Mouse (Mus musculus): ENCODE results near the gene Nr4a1.

The Nr4a1 gene

GRCm38 (mm10) chr15:101253886-101254795, at the start of gene Nr4a1:
TSS of gene Nr4a1 (plus strand) at chr15:101254269.
- DNase-seq (ENCODE audit: low spot score): peak; percentile 79

DNA sequence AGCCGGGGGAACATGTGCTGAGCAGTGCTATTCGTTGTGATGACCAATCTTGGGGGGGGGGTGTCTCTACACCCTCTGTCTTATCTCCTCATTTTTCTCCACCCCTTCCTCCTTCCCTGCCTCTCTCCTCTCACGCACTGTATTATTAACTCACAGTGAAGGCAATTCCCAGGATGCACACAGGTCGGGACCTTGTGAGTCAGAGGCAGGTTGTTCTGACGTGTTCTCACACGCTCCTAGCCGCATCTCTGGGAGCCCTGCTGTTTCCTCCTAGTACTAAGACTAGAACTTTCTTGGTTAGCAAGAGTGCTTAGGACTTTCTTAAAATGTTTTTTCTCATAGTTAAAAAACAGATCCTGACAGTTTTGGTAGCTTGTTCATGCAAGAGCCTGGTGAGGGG, 49.3 kb upstream of the Nr4a1 start:
- DNase-seq (ENCODE audit: low spot score): no peak

DNA sequence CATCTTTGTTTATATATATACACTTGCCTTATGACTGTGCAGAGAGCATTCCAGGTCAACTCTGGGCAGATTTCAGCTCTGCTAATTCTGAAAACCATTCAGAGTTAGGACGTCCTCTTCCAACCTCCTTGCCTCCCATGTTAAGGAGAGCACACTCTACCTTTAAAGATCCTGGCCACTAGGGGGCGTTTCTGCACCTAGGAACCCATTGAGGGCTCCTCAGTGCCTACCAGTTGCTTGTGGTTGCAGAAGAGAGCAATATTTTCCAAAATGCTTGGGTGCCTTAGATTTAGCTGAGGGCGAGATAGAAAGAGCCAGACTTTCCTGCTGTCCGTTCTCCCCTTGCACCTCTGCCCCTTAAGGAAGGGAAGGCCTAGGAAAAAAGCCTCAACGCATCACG, 43.8 kb upstream of the Nr4a1 start:
- DNase-seq (ENCODE audit: low spot score): peak; percentile 83

DNA sequence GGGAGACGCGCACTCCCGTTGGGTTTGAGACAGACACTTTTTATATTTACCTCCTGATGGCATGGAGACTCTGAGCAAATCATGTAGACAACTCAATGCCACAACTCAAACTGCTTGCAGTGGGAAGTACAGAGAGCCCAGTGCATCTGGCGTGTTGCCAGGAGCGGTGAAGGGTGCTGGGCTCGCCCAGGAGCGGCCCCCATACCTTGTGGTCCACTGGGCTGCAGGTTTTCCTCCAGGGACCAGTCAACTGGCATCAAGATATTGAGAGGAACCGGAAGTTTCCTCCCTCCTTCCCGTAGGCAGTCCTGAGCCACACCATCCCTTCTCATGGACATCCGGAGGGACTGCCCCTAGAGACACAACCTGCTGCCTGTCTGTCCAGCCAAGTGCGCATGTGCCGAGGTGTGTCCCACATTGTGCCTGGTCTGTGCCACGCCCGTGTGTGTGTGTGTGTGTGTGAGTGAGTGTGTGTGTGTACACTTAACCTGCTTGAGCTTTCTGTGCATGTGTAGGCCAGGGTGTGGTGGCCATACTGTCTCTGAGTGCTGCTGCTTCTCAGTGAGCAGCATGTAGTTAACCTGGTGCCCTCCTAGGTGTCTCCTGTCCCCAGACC, 43.0 kb upstream of the Nr4a1 start:
- DNase-seq (ENCODE audit: low spot score): no peak

DNA sequence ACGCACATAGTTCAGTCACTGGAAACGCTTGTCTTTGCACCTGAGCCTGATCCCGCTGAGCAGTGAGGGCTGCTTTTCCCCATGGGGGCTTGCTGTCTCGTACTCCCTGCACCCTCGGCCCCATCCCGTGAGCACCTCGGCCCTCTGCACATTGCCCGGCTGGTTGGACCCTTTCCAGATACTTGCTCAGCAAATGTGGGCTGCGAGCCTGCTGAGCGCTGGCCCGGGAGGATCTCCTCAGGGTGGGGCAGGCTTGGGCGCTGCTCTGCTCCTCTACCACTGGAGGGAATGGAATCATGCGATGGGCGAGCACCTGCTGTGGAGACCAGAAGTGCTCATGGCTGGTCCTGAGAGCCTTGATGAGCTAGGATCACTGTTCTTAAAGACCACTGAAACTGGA, 41.6 kb upstream of the Nr4a1 start:
- no peak for DNase-seq (ENCODE audit: low spot score)

- DNase-seq (ENCODE audit: low spot score): no peak
These were observed 38.9 kb upstream of the Nr4a1 start for GRCm38 (mm10) chr15:101215136-101215535.

GRCm38 (mm10) chr15:101216036-101216435, 38.0 kb upstream of the Nr4a1 start:
- DNase-seq (ENCODE audit: low spot score): no peak

DNA sequence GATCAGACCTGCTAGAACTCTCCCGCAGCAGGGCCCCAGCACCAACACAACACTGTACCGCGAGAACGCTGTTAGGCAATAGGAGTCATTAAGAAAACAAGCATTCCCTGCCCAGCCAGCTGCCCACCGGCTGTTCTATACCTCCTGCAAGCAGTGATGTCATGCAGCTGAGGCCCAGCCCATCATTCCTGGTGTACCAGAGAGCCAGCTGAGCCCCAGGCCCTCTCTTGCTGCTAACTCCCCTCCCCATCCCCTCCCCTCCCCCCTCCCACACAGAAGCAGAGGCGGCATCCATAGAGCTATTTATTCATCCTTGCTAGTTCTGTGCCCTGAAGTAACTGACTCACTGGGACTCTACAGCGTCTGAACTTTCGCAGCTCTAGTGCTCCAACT, 33.2 kb upstream of the Nr4a1 start:
- no peak for DNase-seq (ENCODE audit: low spot score)

- DNase-seq (ENCODE audit: low spot score): peak; percentile 96
These were observed 32.6 kb upstream of the Nr4a1 start for GRCm38 (mm10) chr15:101221298-101222104.

DNA sequence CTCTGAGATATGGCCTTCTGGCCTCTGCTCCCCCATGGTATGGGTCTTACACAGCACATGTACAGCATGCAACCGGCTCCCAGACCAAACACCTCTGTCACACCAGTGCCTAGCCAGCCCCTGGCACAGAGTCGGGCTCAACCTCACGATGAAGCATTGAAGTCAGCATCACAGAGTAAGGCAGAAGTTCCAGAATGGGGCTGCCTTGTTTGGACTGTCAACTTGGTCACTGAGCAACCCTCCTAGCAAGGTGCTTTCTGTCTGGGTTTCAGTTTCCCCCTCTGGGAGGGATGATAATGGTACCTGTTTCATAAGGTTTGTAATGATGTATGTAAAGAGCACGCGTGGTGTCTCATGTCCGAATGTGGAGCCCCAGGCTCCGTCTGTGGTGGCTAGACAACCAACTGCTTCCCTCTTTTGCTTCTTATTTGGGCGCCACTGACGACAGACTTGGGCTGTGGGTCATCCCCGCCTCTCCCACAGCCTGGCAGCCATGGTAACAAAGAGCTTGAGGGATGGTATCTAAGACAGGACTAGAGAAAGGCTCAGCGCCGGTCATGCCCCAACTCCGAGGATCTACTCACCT, 31.1 kb upstream of the Nr4a1 start:
- DNase-seq (ENCODE audit: low spot score): no peak

DNA sequence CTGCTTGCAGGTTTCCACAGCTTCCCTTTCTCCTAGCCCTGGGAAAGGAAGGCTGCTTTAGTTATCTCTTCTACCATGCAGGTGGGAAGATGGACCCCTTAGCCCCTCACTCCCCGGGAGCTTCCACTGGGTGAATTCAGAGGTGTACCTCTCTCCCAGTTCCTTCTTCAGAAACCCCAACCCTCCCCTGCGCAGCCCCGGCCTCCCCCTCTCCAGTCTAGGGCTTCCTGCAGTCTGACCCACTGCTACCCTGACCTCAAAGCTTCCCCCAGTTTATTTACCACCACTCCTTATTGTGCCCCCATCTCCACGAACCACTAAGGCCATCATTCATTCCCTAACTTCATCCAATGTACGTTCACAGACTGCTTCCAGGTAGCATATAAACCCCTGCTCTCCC, 30.5 kb upstream of the Nr4a1 start:
- DNase-seq (ENCODE audit: low spot score): no peak

DNA sequence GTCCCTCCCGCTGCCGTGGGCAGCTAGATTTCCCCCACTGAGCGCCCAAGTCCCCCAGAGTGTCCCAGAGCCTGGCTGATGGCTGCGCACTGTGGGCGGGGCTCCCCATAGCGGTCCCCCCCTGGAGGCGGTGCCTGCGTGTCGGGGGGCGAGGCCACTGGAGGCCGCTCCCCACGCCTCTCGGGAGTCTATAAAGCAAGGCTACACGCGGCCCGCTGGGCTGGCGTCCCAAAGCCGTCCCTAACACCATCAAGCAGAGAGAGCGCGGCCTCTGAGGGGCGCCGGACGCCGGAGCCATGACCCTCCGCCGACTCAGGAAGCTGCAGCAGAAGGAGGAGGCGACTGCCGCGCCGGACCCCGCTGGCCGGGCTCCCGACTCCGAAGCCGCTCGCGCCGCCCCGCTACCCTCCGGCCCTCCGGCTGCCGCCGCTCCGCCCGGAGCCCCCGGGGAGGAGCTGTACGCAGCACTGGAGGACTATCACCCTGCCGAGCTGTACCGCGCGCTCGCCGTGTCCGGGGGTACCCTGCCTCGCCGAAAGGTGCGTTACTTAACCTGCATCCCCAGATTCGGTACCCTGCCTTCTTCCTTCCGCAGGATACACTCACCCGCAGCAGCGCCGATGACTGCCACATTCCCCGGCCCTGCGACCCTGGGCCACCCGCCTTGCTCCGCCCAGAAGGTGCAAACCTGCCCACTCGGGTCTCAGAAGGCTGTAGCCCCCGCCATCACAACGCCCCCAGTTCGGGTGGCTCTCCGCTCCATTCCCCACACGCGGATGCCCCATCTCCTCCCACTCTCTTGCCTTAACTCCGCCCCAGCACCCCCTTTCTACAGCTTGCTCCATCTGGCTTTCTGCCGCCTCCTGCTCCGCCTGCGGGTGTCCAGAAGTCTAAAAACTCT, 29.8 kb upstream of the Nr4a1 start, which contains the start of gene Grasp:
Gene Grasp (plus strand): TSS at position 183 of the 901 bp plus-strand sequence.
- DNase-seq (ENCODE audit: low spot score): peak; percentile 93

DNA sequence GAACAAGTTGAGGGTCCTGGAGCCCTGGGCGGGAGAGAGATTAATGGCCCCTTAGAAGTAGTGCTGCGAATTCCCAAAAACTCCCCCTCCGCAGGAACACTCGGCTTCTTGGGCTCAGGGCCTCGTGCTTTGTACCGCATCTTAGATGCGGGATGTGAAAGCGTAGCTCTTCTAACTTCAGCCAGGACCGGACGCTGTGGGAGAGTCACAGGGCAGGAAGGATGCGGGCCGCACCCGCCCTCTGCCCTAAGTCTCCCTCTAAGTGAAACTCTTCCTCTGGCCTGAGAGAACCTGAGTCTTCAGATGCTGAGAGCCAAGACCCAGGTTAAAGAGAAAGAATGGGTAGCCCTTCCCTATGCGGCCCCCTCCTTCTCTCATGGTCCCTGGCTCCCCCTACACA, 29.1 kb upstream of the Nr4a1 start:
- DNase-seq (ENCODE audit: low spot score): no peak

GRCm38 (mm10) chr15:101227971-101228370, 26.1 kb upstream of the Nr4a1 start:
- DNase-seq (ENCODE audit: low spot score): peak; percentile 79

DNA sequence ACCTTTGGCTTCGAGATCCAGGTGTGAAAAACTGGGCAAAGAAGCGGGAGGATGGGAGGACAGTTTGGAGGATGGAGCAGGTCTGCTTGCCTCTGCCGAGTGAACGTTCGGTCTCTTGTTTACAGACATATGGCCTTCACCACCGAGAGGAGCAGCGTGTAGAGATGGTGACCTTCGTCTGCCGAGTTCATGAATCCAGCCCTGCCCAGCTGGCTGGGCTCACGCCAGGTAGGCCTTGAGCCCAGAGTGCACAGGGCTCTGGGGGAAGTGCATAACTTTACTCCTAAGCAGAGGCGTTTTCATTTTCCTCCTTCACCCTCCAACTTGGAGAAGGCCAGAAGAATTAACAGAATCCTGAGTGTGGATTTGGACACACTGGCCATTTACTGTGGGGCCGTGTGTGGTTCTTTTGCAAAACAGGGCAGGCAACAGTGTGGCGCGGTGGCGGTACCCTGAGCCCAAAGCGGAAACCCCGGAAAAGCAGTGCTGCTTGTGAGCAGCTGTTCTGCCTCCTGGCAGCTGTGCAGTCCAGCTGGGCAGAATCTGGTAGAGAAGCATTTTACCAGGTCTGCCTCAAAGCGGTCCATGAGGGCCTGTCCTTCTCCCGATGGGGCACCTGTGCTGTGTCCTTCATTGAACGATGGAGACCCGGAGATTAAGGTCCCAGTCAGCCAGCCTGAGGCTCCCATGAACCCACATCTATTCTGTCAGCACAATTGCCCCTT, 25.0 kb upstream of the Nr4a1 start:
- peak; percentile 77 for DNase-seq (ENCODE audit: low spot score)

GRCm38 (mm10) chr15:101230503-101230902, 23.6 kb upstream of the Nr4a1 start:
- DNase-seq (ENCODE audit: low spot score): no peak

GRCm38 (mm10) chr15:101230995-101231647, 22.9 kb upstream of the Nr4a1 start:
- no peak for DNase-seq (ENCODE audit: low spot score)

DNA sequence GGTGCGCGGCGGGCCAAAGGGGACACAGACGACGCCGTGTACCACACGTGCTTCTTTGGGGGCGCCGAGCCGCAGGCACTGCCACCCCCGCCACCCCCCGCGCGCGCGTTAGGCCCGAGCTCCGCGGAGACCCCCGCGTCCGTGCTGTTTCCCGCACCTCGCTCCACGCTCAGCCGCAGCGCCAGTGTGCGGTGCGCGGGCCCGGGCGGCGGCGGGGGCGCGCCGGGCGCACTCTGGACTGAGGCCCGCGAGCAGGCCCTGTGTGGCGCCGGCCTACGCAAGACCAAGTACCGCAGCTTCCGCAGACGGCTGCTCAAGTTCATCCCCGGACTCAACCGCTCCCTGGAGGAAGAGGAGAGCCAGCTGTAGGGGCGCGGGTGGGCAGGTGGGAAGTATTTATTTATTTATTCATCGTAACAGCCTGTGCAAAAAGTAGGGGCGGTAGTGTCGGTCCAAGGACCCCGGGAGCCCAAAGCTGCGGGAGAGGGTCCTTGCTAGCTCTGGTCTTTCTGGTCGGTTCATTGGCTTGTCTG, 22.4 kb upstream of the Nr4a1 start:
- no peak for DNase-seq (ENCODE audit: low spot score)

DNA sequence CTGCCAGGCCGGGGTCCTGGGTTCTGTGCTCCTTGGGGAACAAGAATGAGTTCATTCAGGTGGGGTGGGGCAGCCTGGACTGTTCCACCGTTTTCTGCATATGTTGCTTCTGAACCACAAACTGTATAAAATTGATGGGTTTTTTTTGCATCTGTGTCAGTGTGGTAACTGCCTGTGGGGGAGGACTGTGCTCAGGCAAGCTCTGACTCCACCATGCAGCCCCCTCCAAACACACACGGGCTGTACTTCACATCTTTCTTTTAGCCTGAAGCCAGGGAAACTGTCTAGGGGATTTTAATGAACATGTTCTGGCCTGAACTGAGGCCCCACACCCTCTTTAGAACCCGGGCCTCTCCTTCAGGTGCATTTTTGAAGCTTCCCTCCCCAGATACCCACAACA, 21.5 kb upstream of the Nr4a1 start:
- DNase-seq (ENCODE audit: low spot score): no peak

DNA sequence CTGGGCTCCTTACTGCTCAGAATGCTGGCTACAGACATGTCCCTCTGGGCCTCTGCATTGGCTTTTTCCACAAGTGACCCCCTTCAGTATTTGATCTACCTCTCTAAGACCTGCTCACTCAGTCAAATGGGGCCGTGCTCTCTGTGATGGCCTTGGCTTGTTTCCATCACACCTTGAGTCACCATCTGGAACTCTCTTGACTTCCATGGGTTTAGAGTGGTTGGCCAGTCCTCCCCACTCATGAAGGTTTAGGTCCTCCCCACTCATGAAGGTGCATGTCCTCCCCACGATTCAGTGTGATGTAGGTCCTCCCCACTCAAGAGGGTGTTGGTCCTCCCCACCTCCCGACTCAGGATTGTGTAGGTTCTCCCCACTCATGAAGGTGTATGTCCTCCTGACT, 20.9 kb upstream of the Nr4a1 start:
- DNase-seq (ENCODE audit: low spot score): no peak

Data from testis, postnatal 10 days (tissue).